10 mouse cellular contexts compared by ENCODE assay signal in the genomic region with DNA sequence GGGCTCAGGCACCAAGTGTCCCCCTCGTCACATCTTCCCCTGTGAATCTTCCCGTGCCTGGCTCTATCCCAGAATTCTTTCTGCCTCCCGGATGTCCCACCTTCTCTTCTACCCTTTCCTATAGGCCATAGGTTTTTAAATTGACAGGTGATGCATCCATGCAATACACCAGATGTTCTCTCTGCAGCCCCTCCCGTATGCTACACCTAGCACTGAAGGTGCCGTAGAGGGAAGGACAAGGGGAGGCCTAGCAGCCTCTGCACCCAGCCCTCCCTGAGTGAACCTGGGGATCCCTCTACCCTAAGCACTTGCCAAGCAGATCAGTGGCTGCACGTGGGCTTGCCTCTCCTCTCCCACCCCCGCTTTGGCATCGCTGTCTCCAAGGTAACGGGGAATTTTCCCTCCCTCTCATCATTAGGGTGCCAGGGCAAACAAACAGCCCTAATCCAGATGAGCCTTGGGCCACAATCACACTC. TPM values are rescaled to one million over a fixed set of nuclear protein-coding genes. Genes with fewer than 3 reads are reported as not detected.
DNase-seq lines count a peak whose midpoint lies in the region; ATAC-seq and TF ChIP-seq lines count a peak whose summit lies in the region.
"Had no signal": no experiment of that assay in that cellular context is flagged by ENCODE, and none has a peak within 500 bp of the region (broad histone marks: within the 10 kb centered on the region; RNA-seq: fewer than 3 reads in every experiment).

No protein-coding gene starts in this region.

- 46% methylated on average over 9 of the region's 9 CpGs for WGBS in embryonic facial prominence, embryonic 15.5 days
- 10% methylated on average over 9 of the region's 9 CpGs for WGBS in hindbrain, postnatal 0 days
- 14% methylated on average over 9 of the region's 9 CpGs for WGBS in neural tube, embryonic 15.5 days

- TF ChIP-seq CTCF in layer of hippocampus, adult 2 months (conservative IDR thresholded peaks at IDR 0.05), result no peak
- TF ChIP-seq CTCF in hindbrain, postnatal 0 days (IDR thresholded peaks at IDR 0.05; ENCODE audit: low read depth), result no peak; the same call in 1 of the 2 replicates
- no peak for TF ChIP-seq CTCF in gastrocnemius, adult 2 months (IDR thresholded peaks at IDR 0.05)

- no peak overlapping the region for H3K9ac ChIP-seq in embryonic facial prominence, embryonic 15.5 days
- 0 out of 2 replicates have a peak overlapping the region, but pooled peaks have one; percentile 22 for H3K9ac ChIP-seq in hindbrain, postnatal 0 days (replicated peaks; ENCODE audit: low read length)
- H3K9ac ChIP-seq in neural tube, embryonic 15.5 days (replicated peaks), result peak overlapping the region; percentile 32; the same call in 1 of the 2 replicates
- H3K9ac ChIP-seq: liver, embryonic 15.5 days had no signal

- intact Hi-C loops in gastrocnemius, adult 2 months (cut with DNase I), result no loop called here

- ATAC-seq in embryonic facial prominence, embryonic 15.5 days (ENCODE audit: insufficient number of reproducible peaks, low FRiP score, low TSS enrichment, low read depth), result no peak
- peak; percentile 60 for ATAC-seq in hindbrain, postnatal 0 days
- ATAC-seq in neural tube, embryonic 15.5 days (ENCODE audit: low FRiP score), result peak; percentile 49

- peaks cover 37% of the 10 kb centered on the region for H3K4me1 ChIP-seq in embryonic facial prominence, embryonic 15.5 days
- peaks cover 64% of the 10 kb centered on the region for H3K4me1 ChIP-seq in hindbrain, postnatal 0 days (ENCODE audit: insufficient read depth, low read length)
- peaks cover 99% of the 10 kb centered on the region for H3K4me1 ChIP-seq in neural tube, embryonic 15.5 days

- H3K4me2 ChIP-seq in embryonic facial prominence, embryonic 15.5 days (replicated peaks), result peak overlapping the region; percentile 19; the same call in 1 of the 2 replicates
- peak overlapping the region; percentile 46 for H3K4me2 ChIP-seq in hindbrain, postnatal 0 days (ENCODE audit: low read depth, low read length)
- peak overlapping the region; percentile 46 for H3K4me2 ChIP-seq in neural tube, embryonic 15.5 days
- H3K4me2 ChIP-seq: liver, embryonic 15.5 days had no signal

- peak overlapping the region; percentile 17; the same call in 1 of the 2 replicates for H3K4me3 ChIP-seq in layer of hippocampus, adult 2 months
- H3K4me3 ChIP-seq in embryonic facial prominence, embryonic 15.5 days (replicated peaks), result peak overlapping the region; percentile 11
- peak overlapping the region; percentile 11 for H3K4me3 ChIP-seq in hindbrain, postnatal 0 days (ENCODE audit: low read length)
- peak overlapping the region; percentile 13 for H3K4me3 ChIP-seq in neural tube, embryonic 15.5 days (replicated peaks)
- no peak overlapping the region for H3K4me3 ChIP-seq in gastrocnemius, adult 2 months
- H3K4me3 ChIP-seq: liver, embryonic 15.5 days had no signal

- no peaks in the 10 kb centered on the region for H3K36me3 ChIP-seq in embryonic facial prominence, embryonic 15.5 days
- no peaks in the 10 kb centered on the region for H3K36me3 ChIP-seq in hindbrain, postnatal 0 days (ENCODE audit: insufficient read depth, low read length)
- 0 out of 2 replicates have a peak, but pooled peaks cover 3% of the 10 kb centered on the region for H3K36me3 ChIP-seq in neural tube, embryonic 15.5 days
- H3K36me3 ChIP-seq: liver, embryonic 15.5 days had no signal

- DNase-seq in layer of hippocampus, adult 2 months (ENCODE audit: low spot score in 2 of 2), result peak in 1 of 2 experiments; percentile 58
- no peak for DNase-seq in layer of hippocampus, postnatal 36 days
- peak; percentile 80 for DNase-seq in hindbrain, postnatal 0 days (ENCODE audit: low spot score)
- no peak for DNase-seq in gastrocnemius, adult 2 months
- DNase-seq in gastrocnemius, adult 18-20 months (ENCODE audit: low spot score), result no peak
- no peak for DNase-seq in embryo, embryonic 9.5 days (ENCODE audit: extremely low spot score)

- H3K27me3 ChIP-seq in embryonic facial prominence, embryonic 15.5 days, result no peaks in the 10 kb centered on the region
- no peaks in the 10 kb centered on the region for H3K27me3 ChIP-seq in hindbrain, postnatal 0 days (ENCODE audit: insufficient read depth, low read length)
- H3K27me3 ChIP-seq in neural tube, embryonic 15.5 days (replicated peaks), result no peaks in the 10 kb centered on the region
- H3K27me3 ChIP-seq: liver, embryonic 15.5 days had no signal

- peak overlapping the region; percentile 64 for H3K27ac ChIP-seq in layer of hippocampus, adult 2 months
- H3K27ac ChIP-seq in embryonic facial prominence, embryonic 15.5 days (replicated peaks), result no peak overlapping the region
- peak overlapping the region; percentile 78 for H3K27ac ChIP-seq in hindbrain, postnatal 0 days
- peak overlapping the region; percentile 79 for H3K27ac ChIP-seq in neural tube, embryonic 15.5 days (replicated peaks)
- no peak overlapping the region for H3K27ac ChIP-seq in gastrocnemius, adult 2 months
- H3K27ac ChIP-seq: kidney, postnatal 0 days; liver, embryonic 15.5 days had no signal

- no peaks in the 10 kb centered on the region for H3K9me3 ChIP-seq in embryonic facial prominence, embryonic 15.5 days (replicated peaks)
- no peaks in the 10 kb centered on the region for H3K9me3 ChIP-seq in hindbrain, postnatal 0 days (ENCODE audit: low read length)
- H3K9me3 ChIP-seq in neural tube, embryonic 15.5 days (replicated peaks), result no peaks in the 10 kb centered on the region
- H3K9me3 ChIP-seq: liver, embryonic 15.5 days had no signal

RNA-seq across cellular contexts. Expression of a gene that starts 20.9 kb away (rescaled TPM):
- total RNA-seq in layer of hippocampus, adult 2 months (2021), result 10 to 100 TPM; 84.3 to 98.5 TPM
- total RNA-seq in layer of hippocampus, postnatal 36 days (2021), result 10 to 100 TPM; 91.7 to 95.3 TPM
- 3.5 and 3.9 TPM in 2 replicates for polyA plus RNA-seq in embryonic facial prominence, embryonic 15.5 days (2015; fragmentation: Nextera tagmentation; extraction: Ambion mirVana)
- total RNA-seq in hindbrain, postnatal 0 days (2014; rRNA removed), result 62.2 and 65.9 TPM in 2 replicates
- 33.9 and 34.5 TPM in 2 replicates for polyA plus RNA-seq in hindbrain, postnatal 0 days (2015; fragmentation: Nextera tagmentation; extraction: Ambion mirVana)
- 48.8 and 62.8 TPM in 2 replicates for polyA plus RNA-seq in neural tube, embryonic 15.5 days (2015; fragmentation: Nextera tagmentation; extraction: Ambion mirVana)
- total RNA-seq in gastrocnemius, adult 2 months (2021), result under 1 TPM; 0.31 to 0.33 TPM
- total RNA-seq in gastrocnemius, adult 18-20 months (2021), result under 1 TPM; 0.05 to 0.07 TPM

RNA-seq across cellular contexts. Expression of a gene that starts 56.6 kb away (rescaled TPM):
- total RNA-seq in layer of hippocampus, adult 2 months (2021), result 10 to 100 TPM; 35.4 to 40.0 TPM
- 10 to 100 TPM; 39.2 to 47.4 TPM for total RNA-seq in layer of hippocampus, postnatal 36 days (2021)
- 160 and 167 TPM in 2 replicates for polyA plus RNA-seq in embryonic facial prominence, embryonic 15.5 days (2015; fragmentation: Nextera tagmentation; extraction: Ambion mirVana)
- total RNA-seq in hindbrain, postnatal 0 days (2014; rRNA removed), result 31.7 and 35.4 TPM in 2 replicates
- polyA plus RNA-seq in hindbrain, postnatal 0 days (2015; fragmentation: Nextera tagmentation; extraction: Ambion mirVana), result 124 and 129 TPM in 2 replicates
- 105 and 120 TPM in 2 replicates for polyA plus RNA-seq in neural tube, embryonic 15.5 days (2015; fragmentation: Nextera tagmentation; extraction: Ambion mirVana)
- 10 to 100 TPM; 25.6 to 30.0 TPM for total RNA-seq in gastrocnemius, adult 2 months (2021)
- 10 to 100 TPM; 25.6 to 32.3 TPM for total RNA-seq in gastrocnemius, adult 18-20 months (2021)

Comparison
In these comparisons a context has a peak if more than half of its experiments do, and no peak if none do; other contexts are left out.
1. H3K27ac ChIP-seq: peak in layer of hippocampus, adult 2 months (single experiment), hindbrain, postnatal 0 days (single experiment) and neural tube, embryonic 15.5 days (single experiment); none in embryonic facial prominence, embryonic 15.5 days (single experiment) and gastrocnemius, adult 2 months (single experiment).
2. RNA of a gene that starts 20.9 kb away (total RNA-seq): 84.3 to 98.5 TPM in layer of hippocampus, adult 2 months, 91.7 to 95.3 TPM in layer of hippocampus, postnatal 36 days and 62.2 to 65.9 TPM in hindbrain, postnatal 0 days; 0.31 to 0.33 TPM in gastrocnemius, adult 2 months and 0.05 to 0.07 TPM in gastrocnemius, adult 18-20 months; every median in the first group is over 10 times any median in the second.
3. Peak in every context shown above with its lines, with median percentiles within 50 percentile points of each other: H3K4me2 ChIP-seq.